ENCODE assay signal across 26 mouse cellular contexts in the genomic region with DNA sequence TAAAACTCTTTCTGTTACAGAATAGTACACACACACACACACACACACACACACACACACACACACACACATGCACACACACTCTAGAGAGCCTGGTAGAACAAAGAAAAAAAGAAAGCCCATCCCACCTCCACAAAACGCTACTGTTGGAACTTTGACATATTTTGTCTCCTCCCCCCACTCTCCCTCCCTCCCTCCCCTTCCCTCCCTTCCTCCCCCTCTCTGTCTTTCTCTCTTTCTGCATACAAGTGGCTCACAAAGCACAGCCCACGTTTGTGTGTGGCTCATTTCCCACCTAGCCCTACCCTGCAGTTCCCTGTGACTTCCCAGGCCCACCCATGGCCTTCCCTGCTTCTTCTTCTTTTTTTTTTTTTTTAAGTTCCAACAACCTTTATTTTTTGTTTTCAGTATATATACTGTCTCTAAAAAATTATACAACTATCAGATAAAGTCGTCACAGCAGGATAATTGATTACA. TPM values are rescaled to one million over a fixed set of nuclear protein-coding genes. Genes with fewer than 3 reads are reported as not detected.
DNase-seq lines count a peak whose midpoint lies in the region; ATAC-seq and TF ChIP-seq lines count a peak whose summit lies in the region.
"Had no signal": no experiment of that assay in that cellular context is flagged by ENCODE, and none has a peak within 500 bp of the region (broad histone marks: within the 10 kb centered on the region; RNA-seq: fewer than 3 reads in every experiment).

No protein-coding gene starts in this region.

- no peak overlapping the region for H3K9ac ChIP-seq in forebrain, embryonic 13.5 days
- no peak overlapping the region for H3K9ac ChIP-seq in forebrain, postnatal 0 days
- no peak overlapping the region for H3K9ac ChIP-seq in liver, postnatal 0 days (replicated peaks)
- H3K9ac ChIP-seq in liver, embryonic 12.5 days, result no peak overlapping the region
- no peak overlapping the region for H3K9ac ChIP-seq in intestine, postnatal 0 days (ENCODE audit: low read depth, low read length)
- H3K9ac ChIP-seq: embryonic facial prominence, embryonic 12.5 days; limb, embryonic 13.5 days; midbrain, embryonic 13.5 days; neural tube, embryonic 12.5 days had no signal

- H3K4me2 ChIP-seq in forebrain, embryonic 13.5 days, result no peak overlapping the region
- H3K4me2 ChIP-seq in forebrain, postnatal 0 days (ENCODE audit: low read depth), result no peak overlapping the region
- no peak overlapping the region for H3K4me2 ChIP-seq in liver, postnatal 0 days (ENCODE audit: low read depth, low read length)
- H3K4me2 ChIP-seq in liver, embryonic 12.5 days, result no peak overlapping the region
- H3K4me2 ChIP-seq in intestine, postnatal 0 days (replicated peaks; ENCODE audit: low read depth), result peak overlapping the region; percentile 40; the same call in 1 of the 2 replicates
- H3K4me2 ChIP-seq: embryonic facial prominence, embryonic 12.5 days; heart, embryonic 11.5 days; limb, embryonic 13.5 days; midbrain, embryonic 13.5 days; neural tube, embryonic 12.5 days had no signal

- H3K36me3 ChIP-seq in forebrain, embryonic 13.5 days (ENCODE audit: poor library complexity, severe bottlenecking), result peaks cover 2% of the 10 kb centered on the region; the same call in 1 of the 2 replicates
- H3K36me3 ChIP-seq in forebrain, postnatal 0 days (ENCODE audit: insufficient read depth), result 0 out of 2 replicates have a peak, but pooled peaks cover 3% of the 10 kb centered on the region
- H3K36me3 ChIP-seq in liver, postnatal 0 days (replicated peaks; ENCODE audit: insufficient read depth, low read length), result no peaks in the 10 kb centered on the region
- no peaks in the 10 kb centered on the region for H3K36me3 ChIP-seq in liver, embryonic 12.5 days
- peaks cover 9% of the 10 kb centered on the region; the same call in 1 of the 2 replicates for H3K36me3 ChIP-seq in intestine, postnatal 0 days (ENCODE audit: control insufficient read depth, insufficient read depth)
- H3K36me3 ChIP-seq: midbrain, embryonic 13.5 days had no signal

- 49% methylated on average over 3 of the region's 3 CpGs for WGBS in forebrain, embryonic 13.5 days
- 32% methylated on average over 3 of the region's 3 CpGs for WGBS in forebrain, postnatal 0 days
- WGBS in liver, postnatal 0 days (ENCODE audit: insufficient replicate concordance), result 27% methylated on average over 3 of the region's 3 CpGs
- WGBS in liver, embryonic 12.5 days (ENCODE audit: insufficient replicate concordance), result 20% methylated on average over 3 of the region's 3 CpGs
- 5% methylated on average over 3 of the region's 3 CpGs for WGBS in intestine, postnatal 0 days

- H3K9me3 ChIP-seq in forebrain, embryonic 13.5 days (replicated peaks), result no peaks in the 10 kb centered on the region
- no peaks in the 10 kb centered on the region for H3K9me3 ChIP-seq in forebrain, postnatal 0 days (ENCODE audit: low read length)
- H3K9me3 ChIP-seq in liver, postnatal 0 days (ENCODE audit: low read length), result no peaks in the 10 kb centered on the region
- 0 out of 2 replicates have a peak, but pooled peaks cover 3% of the 10 kb centered on the region for H3K9me3 ChIP-seq in liver, embryonic 12.5 days (replicated peaks)
- no peaks in the 10 kb centered on the region for H3K9me3 ChIP-seq in intestine, postnatal 0 days (ENCODE audit: control insufficient read depth)
- H3K9me3 ChIP-seq: embryonic facial prominence, embryonic 12.5 days; limb, embryonic 13.5 days; midbrain, embryonic 13.5 days; neural tube, embryonic 12.5 days had no signal

- H3K4me1 ChIP-seq in forebrain, embryonic 13.5 days, result no peaks in the 10 kb centered on the region
- no peaks in the 10 kb centered on the region for H3K4me1 ChIP-seq in forebrain, postnatal 0 days (ENCODE audit: insufficient read depth)
- H3K4me1 ChIP-seq in liver, postnatal 0 days (ENCODE audit: insufficient read depth), result no peaks in the 10 kb centered on the region
- no peaks in the 10 kb centered on the region for H3K4me1 ChIP-seq in liver, embryonic 12.5 days
- H3K4me1 ChIP-seq in intestine, postnatal 0 days (replicated peaks; ENCODE audit: control insufficient read depth, insufficient read depth, low read length), result no peaks in the 10 kb centered on the region
- H3K4me1 ChIP-seq: embryonic facial prominence, embryonic 12.5 days; limb, embryonic 13.5 days; midbrain, embryonic 13.5 days; neural tube, embryonic 12.5 days had no signal

- 0 out of 2 replicates have a peak, but pooled peaks have one; percentile 13 for ATAC-seq in forebrain, embryonic 13.5 days
- no peak for ATAC-seq in forebrain, postnatal 0 days
- ATAC-seq in liver, postnatal 0 days, result no peak
- ATAC-seq in liver, embryonic 12.5 days, result no peak
- ATAC-seq in intestine, postnatal 0 days, result peak; percentile 10; the same call in 1 of the 2 replicates
- ATAC-seq: forebrain, embryonic 14.5 days; inflammation-experienced regulatory T-cells, adult 6 months; midbrain, embryonic 13.5 days had no signal

- no peaks in the 10 kb centered on the region for H3K27me3 ChIP-seq in forebrain, embryonic 13.5 days
- no peaks in the 10 kb centered on the region for H3K27me3 ChIP-seq in forebrain, postnatal 0 days (ENCODE audit: insufficient read depth, low read length)
- H3K27me3 ChIP-seq in liver, postnatal 0 days (ENCODE audit: insufficient read depth, low read length), result no peaks in the 10 kb centered on the region
- H3K27me3 ChIP-seq in liver, embryonic 12.5 days (replicated peaks), result no peaks in the 10 kb centered on the region
- no peaks in the 10 kb centered on the region for H3K27me3 ChIP-seq in intestine, postnatal 0 days (replicated peaks; ENCODE audit: control insufficient read depth, insufficient read depth, low read length)
- H3K27me3 ChIP-seq: embryonic facial prominence, embryonic 12.5 days; limb, embryonic 13.5 days; midbrain, embryonic 13.5 days; neural tube, embryonic 12.5 days had no signal

- no peak overlapping the region for H3K4me3 ChIP-seq in forebrain, embryonic 13.5 days
- no peak overlapping the region for H3K4me3 ChIP-seq in forebrain, postnatal 0 days (ENCODE audit: low read depth, low read length)
- H3K4me3 ChIP-seq in liver, postnatal 0 days (ENCODE audit: low read depth, low read length), result no peak overlapping the region
- no peak overlapping the region for H3K4me3 ChIP-seq in liver, embryonic 12.5 days
- no peak overlapping the region for H3K4me3 ChIP-seq in intestine, postnatal 0 days (ENCODE audit: low read depth, low read length)
- H3K4me3 ChIP-seq: embryonic facial prominence, embryonic 12.5 days; erythroblast, embryonic 14.5 days; hindbrain, embryonic 10.5 days; limb, embryonic 13.5 days; midbrain, embryonic 13.5 days; neural tube, embryonic 12.5 days had no signal

- no peak for TF ChIP-seq EP300 in liver, postnatal 0 days (IDR thresholded peaks at IDR 0.05; ENCODE audit: low read depth)

- no peak overlapping the region for H3K27ac ChIP-seq in forebrain, embryonic 13.5 days
- H3K27ac ChIP-seq in forebrain, postnatal 0 days (ENCODE audit: low read depth, low read length), result no peak overlapping the region
- H3K27ac ChIP-seq in liver, postnatal 0 days (ENCODE audit: low read depth), result peak overlapping the region; percentile 92
- no peak overlapping the region for H3K27ac ChIP-seq in liver, embryonic 12.5 days
- H3K27ac ChIP-seq in intestine, postnatal 0 days (ENCODE audit: low read depth, low read length), result peak overlapping the region; percentile 89
- H3K27ac ChIP-seq: embryonic facial prominence, embryonic 12.5 days; hindbrain, embryonic 10.5 days; limb, embryonic 13.5 days; midbrain, embryonic 13.5 days; neural tube, embryonic 12.5 days had no signal

- no peak for TF ChIP-seq CTCF in forebrain, postnatal 0 days (IDR thresholded peaks at IDR 0.05; ENCODE audit: low read depth)
- TF ChIP-seq CTCF in liver, postnatal 0 days (IDR thresholded peaks at IDR 0.05; ENCODE audit: low read depth), result no peak
- TF ChIP-seq CTCF in intestine, postnatal 0 days (IDR thresholded peaks at IDR 0.05; ENCODE audit: low read depth), result no peak

- DNase-seq in forebrain, postnatal 0 days, result no peak
- DNase-seq in liver, postnatal 0 days, result no peak
- DNase-seq in natural killer cell, adult 2 months (ENCODE audit: low spot score in 2 of 2), result no peak
- DNase-seq in left cerebral cortex, adult 9 months (ENCODE audit: low spot score in 2 of 2), result no peak
- DNase-seq: adrenal gland, postnatal 25 days; cerebellum, adult 11-12 months; cerebellum, postnatal 10 days; gastrocnemius, postnatal 10 days; kidney, postnatal 36 days; lung, adult 18-20 months; lung, postnatal 14 days; right cerebral cortex, postnatal 25 days; thymus, adult 2 months; thymus, postnatal 4 days had no signal

RNA-seq across cellular contexts. Expression of a gene that starts 43.6 kb away (rescaled TPM):
- 191 and 198 TPM in 2 replicates for polyA plus RNA-seq in forebrain, embryonic 13.5 days (2015; fragmentation: Nextera tagmentation; extraction: Ambion mirVana)
- total RNA-seq in forebrain, postnatal 0 days (2014; rRNA removed), result 94.8 and 95.9 TPM in 2 replicates
- polyA plus RNA-seq in forebrain, postnatal 0 days (2015; fragmentation: Nextera tagmentation; extraction: Ambion mirVana), result 141 and 155 TPM in 2 replicates
- 40.1 and 42.2 TPM in 2 replicates for polyA plus RNA-seq in liver, postnatal 0 days (2015; fragmentation: Nextera tagmentation; extraction: Ambion mirVana)
- polyA plus RNA-seq in liver, embryonic 12.5 days (2016; fragmentation: Nextera tagmentation; extraction: Ambion mirVana), result 55.4 and 58.8 TPM in 2 replicates
- polyA plus RNA-seq in intestine, postnatal 0 days (2015; fragmentation: Nextera tagmentation; extraction: Ambion mirVana), result 87.1 and 95.3 TPM in 2 replicates

RNA-seq across cellular contexts. Expression of a gene that starts 52.0 kb away (rescaled TPM):
- polyA plus RNA-seq in forebrain, embryonic 13.5 days (2015; fragmentation: Nextera tagmentation; extraction: Ambion mirVana), result 10.7 and 11.1 TPM in 2 replicates
- 10.1 and 10.9 TPM in 2 replicates for total RNA-seq in forebrain, postnatal 0 days (2014; rRNA removed)
- 7.9 and 12.4 TPM in 2 replicates for polyA plus RNA-seq in forebrain, postnatal 0 days (2015; fragmentation: Nextera tagmentation; extraction: Ambion mirVana)
- 0.41 and 0.52 TPM in 2 replicates for polyA plus RNA-seq in liver, postnatal 0 days (2015; fragmentation: Nextera tagmentation; extraction: Ambion mirVana)
- polyA plus RNA-seq in liver, embryonic 12.5 days (2016; fragmentation: Nextera tagmentation; extraction: Ambion mirVana), result 1.2 TPM in 2 replicates
- 2.8 and 3.4 TPM in 2 replicates for polyA plus RNA-seq in intestine, postnatal 0 days (2015; fragmentation: Nextera tagmentation; extraction: Ambion mirVana)
- polyA plus RNA-seq: erythroblast, embryonic 14.5 days had no signal

Comparison
In these comparisons a context has a peak if more than half of its experiments do, and no peak if none do; other contexts are left out.
1. ATAC-seq: peak in forebrain, embryonic 13.5 days (single experiment) and intestine, postnatal 0 days (single experiment); none in forebrain, postnatal 0 days (single experiment), liver, postnatal 0 days (single experiment) and liver, embryonic 12.5 days (single experiment).
2. H3K27ac ChIP-seq: peak in liver, postnatal 0 days (single experiment) and intestine, postnatal 0 days (single experiment); none in forebrain, embryonic 13.5 days (single experiment), forebrain, postnatal 0 days (single experiment) and liver, embryonic 12.5 days (single experiment).